Mouse (Mus musculus) MN1 (cell line): ENCODE results near the gene B3galt6.

Experiments
- DNase-seq: peaks from one replicate; pipeline ENCODE4 v3.0.0-alpha.2; 2016; ENCODE audit warnings: low spot score

The B3galt6 gene

GRCm38 (mm10) chr4:155991211-155991907, 1.1 kb downstream of the B3galt6 start:
- no peak for DNase-seq

DNA sequence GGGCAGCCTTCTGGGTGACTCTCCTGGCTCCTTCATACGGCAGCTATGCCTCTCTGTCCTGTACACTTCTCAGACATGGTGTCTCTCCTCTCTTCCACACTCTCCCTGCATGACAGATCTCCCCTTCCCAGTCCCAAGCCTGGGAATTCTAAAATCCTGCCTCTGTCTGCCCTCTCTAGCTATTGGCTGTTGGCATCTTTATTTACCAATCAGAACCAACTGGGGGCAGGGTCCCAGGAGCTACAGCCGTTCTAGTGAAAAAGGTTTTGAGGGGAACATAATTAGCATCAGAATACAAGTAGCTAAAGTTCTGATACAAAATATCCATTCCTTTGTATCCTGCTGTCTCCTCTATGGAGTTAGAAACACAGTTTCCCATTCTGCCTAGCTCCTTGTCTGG, 8.7 kb downstream of the B3galt6 start:
- DNase-seq: no peak

GRCm38 (mm10) chr4:155981436-155982082, 10.9 kb downstream of the B3galt6 start:
- no peak for DNase-seq

- DNase-seq: no peak
Measured at GRCm38 (mm10) chr4:155973239-155973638, 19.2 kb downstream of the B3galt6 start.

DNA sequence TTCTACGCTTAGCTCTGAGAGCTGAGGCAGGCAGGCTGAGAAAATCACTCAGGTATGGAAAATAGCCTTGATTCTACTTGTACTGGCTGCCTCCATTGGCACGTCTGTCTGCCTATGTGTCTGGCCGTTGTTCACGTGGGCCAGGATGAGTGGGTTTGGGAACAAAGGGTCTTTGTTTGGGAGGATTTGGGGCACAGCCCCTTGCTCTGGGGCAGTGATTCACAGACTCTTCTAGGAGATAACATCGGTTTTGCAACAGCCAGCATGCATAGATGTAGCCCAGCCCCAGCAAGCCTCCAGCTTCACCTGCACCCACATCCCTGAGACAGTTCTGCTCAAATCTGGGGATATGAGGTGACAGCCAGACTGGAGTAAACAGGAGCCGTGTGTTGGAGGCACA, 19.8 kb downstream of the B3galt6 start:
- no peak for DNase-seq

DNA sequence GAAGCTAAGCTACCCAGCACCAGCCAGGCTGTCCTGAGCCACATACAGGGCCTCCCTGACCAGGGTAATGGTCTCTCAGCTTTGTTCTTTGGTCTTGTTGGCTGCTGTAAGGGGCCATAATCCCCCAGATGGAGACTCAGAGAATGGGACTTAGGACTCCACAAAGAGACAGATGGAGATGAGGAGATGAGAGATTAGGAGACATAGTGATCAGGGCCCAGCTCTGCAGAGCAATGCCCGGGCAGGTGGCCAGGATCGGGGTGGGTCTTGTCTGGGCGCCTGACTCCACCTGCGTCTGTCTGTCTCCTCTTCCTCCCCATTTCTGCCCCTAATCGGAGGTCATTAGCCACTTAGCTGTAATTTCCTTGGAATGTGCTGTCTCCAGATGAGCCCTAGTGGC, 22.2 kb downstream of the B3galt6 start:
- no peak for DNase-seq

DNA sequence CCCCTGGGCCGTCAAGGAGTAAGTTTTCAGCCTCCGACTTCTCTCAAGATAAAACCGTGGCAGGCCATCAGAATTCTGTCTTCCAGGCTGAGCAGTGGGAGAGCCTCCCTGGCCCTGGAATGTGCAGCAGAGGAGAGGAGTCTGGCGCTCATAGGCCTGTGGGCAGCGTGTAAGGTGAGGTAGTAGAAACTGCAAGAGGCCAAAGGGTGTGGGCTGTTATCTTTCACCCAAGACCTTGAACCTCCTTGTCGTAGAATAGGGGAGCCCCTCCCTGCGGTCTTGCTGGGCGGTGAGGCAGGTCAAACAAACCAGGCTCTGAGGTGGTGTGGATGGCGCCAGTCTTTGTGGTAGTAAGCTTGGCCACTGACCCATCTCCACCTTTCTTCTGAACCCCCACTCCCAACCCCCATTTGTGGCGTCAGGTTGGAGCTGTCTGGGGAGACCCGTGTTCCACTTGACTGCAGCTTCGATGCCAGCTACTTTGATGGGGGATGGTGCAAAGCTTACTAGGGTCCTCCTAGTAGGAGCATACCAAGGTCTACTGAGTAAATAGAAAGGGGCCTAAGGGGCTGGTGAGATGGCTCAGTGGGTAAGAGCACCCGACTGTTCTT, 23.3 kb downstream of the B3galt6 start:
- DNase-seq: no peak

DNA sequence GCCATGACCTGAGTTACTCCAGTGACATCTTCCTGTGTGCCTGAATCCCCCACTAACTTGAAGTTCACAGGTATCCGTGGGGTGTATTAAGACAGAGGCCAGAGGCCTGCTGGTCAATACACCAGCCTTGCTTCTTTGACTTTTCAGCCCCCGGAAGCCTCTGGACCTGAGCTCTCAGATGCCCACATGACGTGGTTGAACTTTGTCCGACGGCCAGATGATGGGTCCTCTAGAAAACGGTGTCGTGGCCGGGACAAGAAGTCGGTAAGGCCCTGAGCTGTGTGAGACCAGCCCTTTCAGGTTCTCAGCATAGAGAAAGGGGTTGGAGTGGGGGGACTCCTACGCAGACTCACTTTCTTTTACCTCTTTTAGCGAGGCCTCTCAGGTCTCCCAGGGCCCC, 28.1 kb downstream of the B3galt6 start:
- no peak for DNase-seq

DNA sequence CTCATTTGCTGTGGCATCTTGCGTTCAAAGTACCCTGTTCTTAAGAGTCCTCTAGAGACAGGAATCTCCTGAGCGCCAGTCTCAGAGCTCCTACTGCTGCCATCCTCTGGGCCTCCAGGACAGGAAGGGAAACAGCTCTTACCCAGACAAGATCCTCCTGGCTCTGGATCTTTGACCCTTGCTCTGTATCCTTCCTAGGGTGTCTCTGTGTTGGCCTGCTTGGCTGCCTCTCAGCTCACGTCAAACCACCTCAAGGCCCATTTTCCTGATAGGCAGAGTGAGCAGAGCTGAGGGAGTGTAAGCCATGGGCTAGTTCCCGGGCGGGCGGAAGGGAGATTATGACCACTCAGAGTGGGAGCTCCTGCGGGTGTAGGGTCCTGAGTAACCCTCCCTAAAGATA, 29.3 kb downstream of the B3galt6 start:
- no peak for DNase-seq

GRCm38 (mm10) chr4:155962167-155962971, 30.1 kb downstream of the B3galt6 start, which contains the start of gene C1qtnf12:
C1qtnf12 (plus strand) TSS chr4:155962318.
- DNase-seq: no peak

GRCm38 (mm10) chr4:155959275-155959674, 33.2 kb downstream of the B3galt6 start:
- peak; percentile 86 for DNase-seq

GRCm38 (mm10) chr4:155955491-155955890, 37.0 kb downstream of the B3galt6 start:
- no peak for DNase-seq

- DNase-seq: no peak
Measured at GRCm38 (mm10) chr4:155947094-155947493, 45.4 kb downstream of the B3galt6 start.

- DNase-seq: peak; percentile 59
Measured at GRCm38 (mm10) chr4:155944271-155944670, 48.2 kb downstream of the B3galt6 start.

GRCm38 (mm10) chr4:155943534-155944249, 48.8 kb downstream of the B3galt6 start, which contains the start of gene Ube2j2:
Ube2j2 (plus strand) TSS chr4:155943831.
- peak; percentile 98 for DNase-seq

DNA sequence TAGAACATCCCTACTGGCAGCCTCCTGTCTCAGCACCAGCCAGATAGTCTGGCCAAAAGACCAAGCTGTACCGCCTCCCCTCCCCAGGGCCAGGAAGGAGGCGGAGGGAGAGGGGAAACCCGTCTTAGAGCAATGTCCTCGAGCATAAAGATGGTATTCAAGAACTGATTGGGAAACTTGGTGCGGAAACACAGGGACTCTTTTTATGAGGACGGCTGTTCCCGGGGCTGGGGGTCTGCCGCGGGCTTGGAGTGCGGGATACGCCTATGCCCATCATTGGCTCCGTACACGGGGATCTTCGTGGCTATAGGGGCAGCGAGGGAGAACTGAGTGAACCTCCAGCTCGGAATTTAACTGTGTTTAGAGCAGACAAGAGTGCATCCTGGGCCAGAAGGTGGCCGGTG, 49.4 kb downstream of the B3galt6 start:
- peak; percentile 51 for DNase-seq
